Mouse (Mus musculus) liver, embryonic 14.5 days (tissue): Measurements from ENCODE around the gene Sufu. TPM values are rescaled to one million over a fixed set of nuclear protein-coding genes. Genes with fewer than 3 reads are reported as not detected.
A peak's percentile ranks its signal among the peaks of the same experiment; 100 is the strongest.

Experiments used
- ATAC-seq: fragments of 200-750 bp; cut with Nextera tagmentation; 2 replicates; pipeline ENCODE4 v1.8.0; 2017; ENCODE audit warnings: moderate number of reproducible peaks, mild to moderate bottlenecking, moderate library complexity; ENCODE audit not compliant: insufficient read depth
- DNase-seq, 3 experiments: peaks; one replicate each; pipeline ENCODE4 v3.0.0-alpha.2; 2012 to 2013; ENCODE audit warnings: low read depth in 3 of 3, low spot score in 3 of 3
- H3K27ac ChIP-seq: fragments of 300-500 bp; sonication (generic); 2 replicates; pipeline ENCODE4 v1.5.1; 2014; ENCODE audit warnings: moderate library complexity, mild to moderate bottlenecking, control low read depth, inconsistent platforms
- H3K27me3 ChIP-seq: fragments of 300-500 bp; sonication (generic); 2 replicates; pipeline ENCODE4 v1.6.1; 2014; ENCODE audit warnings: mild to moderate bottlenecking, low read length, moderate library complexity; ENCODE audit not compliant: control insufficient read depth, insufficient read depth
- H3K36me3 ChIP-seq: fragments of 300-500 bp; sonication (generic); replicated peaks from 2 replicates; pipeline ENCODE4 v1.6.1; 2014; ENCODE audit warnings: low read depth; ENCODE audit not compliant: control insufficient read depth, insufficient read depth
- H3K4me1 ChIP-seq, 2 experiments: fragments of 200-500 bp in 1 of 2; fragments of 300-500 bp in 1 of 2; sonication (generic) in 1 of 2; replicated peaks; 2 replicates each; pipeline ENCODE4 v1.6.1; 2012 to 2014; ENCODE audit warnings: antibody characterized with exemption in 1 of 2, inconsistent platforms in 1 of 2, low read length in 1 of 2; ENCODE audit not compliant: control insufficient read depth in 2 of 2, insufficient read depth in 2 of 2
- H3K4me2 ChIP-seq: fragments of 300-500 bp; sonication (generic); 2 replicates; pipeline ENCODE4 v1.6.1; 2014; ENCODE audit warnings: low read depth, mild to moderate bottlenecking, control low read depth, moderate library complexity
- H3K4me3 ChIP-seq, 2 experiments: fragments of 200-500 bp in 1 of 2; fragments of 300-500 bp in 1 of 2; sonication (generic) in 1 of 2; 2 replicates each; pipeline ENCODE4 v1.5.1; 2012 to 2014; ENCODE audit warnings: low read depth in 2 of 2, low read length in 2 of 2, mild to moderate bottlenecking in 2 of 2, control low read depth in 1 of 2, inconsistent platforms in 1 of 2, moderate library complexity in 1 of 2; ENCODE audit not compliant: insufficient read depth in 1 of 2
- H3K9ac ChIP-seq: fragments of 300-500 bp; sonication (generic); replicated peaks from 2 replicates; pipeline ENCODE4 v1.6.1; 2014; ENCODE audit warnings: mild to moderate bottlenecking, control low read depth, moderate library complexity
- H3K9me3 ChIP-seq: fragments of 300-500 bp; sonication (generic); 2 replicates; pipeline ENCODE4 v1.6.1; 2016; ENCODE audit warnings: low read length, mixed read lengths; ENCODE audit not compliant: control insufficient read depth
- CTCF ChIP-seq: IDR thresholded peaks from 2 replicates; pipeline ENCODE4 v1.5.1; 2016; ENCODE audit warnings: antibody characterized with exemption, low read depth, control low read depth
- EP300 ChIP-seq: IDR thresholded peaks from 2 replicates; pipeline ENCODE4 v1.6.1; 2016; ENCODE audit warnings: antibody characterized with exemption, low read depth
- WGBS: fragments of 180-500 bp; shearing (Covaris S2); extraction: QIAGEN DNeasy Blood & Tissue Kit; methylation state at CpG from one replicate; pipeline ENCODE4 v1.1.7; 2014; ENCODE audit not compliant: insufficient replicate concordance; 5-methylcytosine and 5-hydroxymethylcytosine counted together
- polyA plus RNA-seq, 2 experiments: library from polyadenylated mRNA; depleted of rRNA in 1 of 2; stranded (reverse) in 1 of 2; unstranded in 1 of 2; fragments of >200 nt; fragmentation: Nextera tagmentation in 1 of 2; extraction: Ambion mirVana in 1 of 2; gene quantifications; 2 replicates each; pipeline versions ENCODE4 v1.2.1 to v1.2.3; 2012 to 2014

The Sufu gene
- polyA plus RNA-seq, 2 experiments: 3.6 to 4.2 TPM

DNA sequence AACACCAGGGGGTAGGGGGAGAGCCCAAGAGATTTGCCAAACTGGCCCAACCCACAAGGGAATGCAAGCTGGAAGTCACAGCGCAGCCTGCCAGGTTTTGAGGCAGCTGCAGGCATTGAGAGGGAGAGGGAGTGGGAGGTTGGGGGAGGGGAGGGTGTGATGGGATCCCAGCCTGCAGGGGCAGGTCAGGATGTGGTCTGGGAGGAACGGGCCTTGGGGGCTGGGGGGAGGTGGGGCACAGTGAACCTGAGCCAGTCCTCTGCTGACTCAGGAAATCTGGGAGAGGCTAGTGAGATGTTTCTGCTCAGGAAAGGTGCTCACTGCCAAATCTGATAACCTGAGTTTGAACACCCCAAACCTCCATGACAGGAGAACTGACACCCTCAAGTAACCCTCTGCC, 93.9 kb downstream of the Sufu start:
- TF ChIP-seq EP300 (no peak), CTCF (no peak)
- no peak overlapping the region for H3K27ac ChIP-seq
- H3K36me3 ChIP-seq: no peaks in the 10 kb centered on the region
- no peak overlapping the region for H3K4me2 ChIP-seq
- WGBS: 11% methylated on average over 2 of the region's 2 CpGs
- H3K4me1 ChIP-seq: peaks cover 5 to 6% of the 10 kb centered on the region in 2 experiments
- no peaks in the 10 kb centered on the region for H3K27me3 ChIP-seq
- no peak overlapping the region for H3K4me3 ChIP-seq
- no peaks in the 10 kb centered on the region for H3K9me3 ChIP-seq
- no peak for ATAC-seq
- no peak for DNase-seq
- H3K9ac ChIP-seq: no peak overlapping the region

DNA sequence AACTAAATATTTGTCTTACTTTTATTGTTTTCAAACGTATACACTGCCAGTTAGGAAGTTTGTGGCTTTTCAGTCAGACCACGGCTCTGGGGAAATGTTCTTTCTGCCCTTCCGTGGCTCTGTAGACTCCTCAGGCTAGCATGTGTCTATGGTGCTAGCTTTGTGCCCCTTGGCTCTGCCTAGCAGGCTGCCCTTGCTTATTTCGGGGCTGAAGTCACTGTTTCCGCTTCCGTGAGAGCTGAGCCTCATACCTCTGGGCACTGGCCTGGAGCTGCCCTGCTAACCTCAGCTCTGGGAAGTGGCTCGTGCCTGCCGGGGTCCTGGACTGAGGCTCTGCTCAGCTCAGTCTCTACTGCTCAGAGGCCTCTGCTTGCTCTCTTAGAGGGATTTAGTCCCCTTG, 98.4 kb downstream of the Sufu start:
- Histone ChIP-seq H3K36me3 (no peaks in the 10 kb centered on the region), H3K9ac (no peak overlapping the region), H3K4me2 (no peak overlapping the region), H3K27me3 (no peaks in the 10 kb centered on the region), H3K9me3 (no peaks in the 10 kb centered on the region), H3K27ac (no peak overlapping the region), H3K4me1 (peaks cover 2 to 3% of the 10 kb centered on the region in 2 experiments; a peak in 1 of 4 replicates), H3K4me3 (no peak overlapping the region)
- WGBS: 39% methylated on average over 8 of the region's 8 CpGs
- no peak for ATAC-seq
- DNase-seq: no peak
- TF ChIP-seq EP300: no peak
- TF ChIP-seq CTCF: no peak

DNA sequence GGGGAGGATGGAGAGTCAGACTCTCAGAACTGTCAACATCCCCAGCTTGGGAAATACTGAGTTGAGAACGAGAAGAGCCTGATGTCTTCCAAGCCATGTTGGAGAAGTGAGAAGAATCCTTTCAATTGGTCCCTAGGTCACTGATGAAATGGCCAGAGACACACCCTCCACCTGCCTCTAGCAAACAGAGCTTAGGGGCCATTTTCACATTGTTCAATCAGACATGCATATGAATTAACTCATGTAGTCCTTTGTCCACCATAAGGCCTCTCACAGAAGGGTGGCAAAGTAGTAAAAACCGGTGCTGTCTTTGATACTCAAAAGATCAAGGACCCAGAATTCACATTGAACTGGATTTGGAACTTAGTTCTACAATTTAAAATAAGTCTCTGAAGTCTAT, 100.5 kb downstream of the Sufu start:
- no peak for DNase-seq
- Histone ChIP-seq H3K9me3 (no peaks in the 10 kb centered on the region), H3K9ac (no peak overlapping the region), H3K36me3 (no peaks in the 10 kb centered on the region), H3K4me3 (no peak overlapping the region), H3K4me1 (peaks cover 2 to 3% of the 10 kb centered on the region in 2 experiments; a peak in 1 of 4 replicates), H3K27me3 (no peaks in the 10 kb centered on the region), H3K27ac (no peak overlapping the region), H3K4me2 (no peak overlapping the region)
- WGBS: 62% methylated on average over 2 of the region's 2 CpGs
- ATAC-seq: no peak
- TF ChIP-seq EP300 (no peak), CTCF (no peak)

DNA sequence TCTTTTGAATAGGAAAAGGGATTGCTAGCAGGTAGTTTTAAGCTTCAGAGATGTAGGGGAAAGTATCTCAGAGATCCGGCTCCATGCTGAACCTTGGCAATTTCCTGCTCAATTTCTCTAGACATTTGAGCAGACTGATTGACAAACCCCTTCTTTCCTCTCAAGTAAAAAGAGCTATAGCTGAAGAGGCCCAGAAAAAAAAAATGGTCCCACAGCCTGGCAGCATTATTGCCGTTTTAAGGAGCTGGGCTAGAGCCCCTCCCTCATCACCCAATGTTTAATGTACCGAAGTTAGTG, 102.8 kb downstream of the Sufu start:
- 3% methylated on average over 3 of the region's 3 CpGs for WGBS
- peak overlapping the region; percentile 45 for H3K27ac ChIP-seq
- TF ChIP-seq CTCF: no peak
- no peak for TF ChIP-seq EP300
- H3K4me2 ChIP-seq: peak overlapping the region; percentile 82
- H3K36me3 ChIP-seq: no peaks in the 10 kb centered on the region
- H3K9ac ChIP-seq: no peak overlapping the region
- no peak for ATAC-seq
- DNase-seq: no peak
- peak overlapping the region in 1 of 2 experiments; percentile 79; a peak in 2 of 4 replicates for H3K4me3 ChIP-seq
- peaks cover 6 to 9% of the 10 kb centered on the region in 2 experiments for H3K4me1 ChIP-seq
- no peaks in the 10 kb centered on the region for H3K9me3 ChIP-seq
- no peaks in the 10 kb centered on the region for H3K27me3 ChIP-seq

- Histone ChIP-seq H3K4me3 (peak overlapping the region; percentile 76 to 79), H3K27ac (peak overlapping the region; percentile 64), H3K9ac (peak overlapping the region; percentile 87), H3K36me3 (no peaks in the 10 kb centered on the region), H3K27me3 (no peaks in the 10 kb centered on the region), H3K4me1 (peaks cover 11 to 14% of the 10 kb centered on the region in 2 experiments), H3K4me2 (peak overlapping the region; percentile 82), H3K9me3 (no peaks in the 10 kb centered on the region)
- DNase-seq: peak; percentile 97
- ATAC-seq: peak; percentile 59
- TF ChIP-seq EP300 (no peak), CTCF (no peak)
- WGBS: under 1% methylated on average over 51 of the region's 52 CpGs
Measured at GRCm38 (mm10) chr19:46499836-46500580, 103.3 kb downstream of the Sufu start.
